Mouse (Mus musculus): ENCODE measurements around the gene Dusp23.

Dusp23 gene

GRCm38 (mm10) chr1:172632451-172633326, at the start of gene Dusp23:
Gene Dusp23 (minus strand): TSS chr1:172632962.
- DNase-seq: peak; percentile 98 to 99

GRCm38 (mm10) chr1:172680742-172681141, 48.0 kb upstream of the Dusp23 start:
- no peak for DNase-seq

GRCm38 (mm10) chr1:172670716-172671115, 38.0 kb upstream of the Dusp23 start:
- DNase-seq: no peak

- no peak for DNase-seq
These were observed 34.8 kb upstream of the Dusp23 start for GRCm38 (mm10) chr1:172667597-172667996.

- DNase-seq: no peak
These were observed 32.7 kb upstream of the Dusp23 start for GRCm38 (mm10) chr1:172665457-172665856.

- DNase-seq: no peak
These were observed 26.9 kb upstream of the Dusp23 start for GRCm38 (mm10) chr1:172659688-172660087.

GRCm38 (mm10) chr1:172657266-172657665, 24.5 kb upstream of the Dusp23 start:
- DNase-seq: no peak

- DNase-seq: no peak
These were observed 21.1 kb upstream of the Dusp23 start for GRCm38 (mm10) chr1:172653900-172654299.

GRCm38 (mm10) chr1:172652040-172652662, 19.4 kb upstream of the Dusp23 start:
- no peak for DNase-seq

GRCm38 (mm10) chr1:172651288-172651987, 18.7 kb upstream of the Dusp23 start:
- DNase-seq: no peak

- DNase-seq: peak in 1 of 2 experiments; percentile 29
These were observed 17.9 kb upstream of the Dusp23 start for GRCm38 (mm10) chr1:172650519-172651287.

- no peak for DNase-seq
These were observed 16.6 kb upstream of the Dusp23 start for GRCm38 (mm10) chr1:172649396-172649795.

GRCm38 (mm10) chr1:172647236-172647635, 14.5 kb upstream of the Dusp23 start:
- DNase-seq: no peak

GRCm38 (mm10) chr1:172638781-172639180, 6.0 kb upstream of the Dusp23 start:
- no peak for DNase-seq

GRCm38 (mm10) chr1:172637801-172638200, 5.0 kb upstream of the Dusp23 start:
- DNase-seq: no peak

GRCm38 (mm10) chr1:172636266-172636665, 3.5 kb upstream of the Dusp23 start:
- no peak for DNase-seq

GRCm38 (mm10) chr1:172635258-172635657, 2.5 kb upstream of the Dusp23 start:
- DNase-seq: no peak

- DNase-seq: no peak
These were observed 1.4 kb upstream of the Dusp23 start for GRCm38 (mm10) chr1:172634136-172634535.

- no peak for DNase-seq
These were observed 1.0 kb downstream of the Dusp23 start for GRCm38 (mm10) chr1:172631721-172632120.

- DNase-seq: no peak
These were observed 2.9 kb downstream of the Dusp23 start for GRCm38 (mm10) chr1:172629831-172630230.

- no peak for DNase-seq
These were observed 6.5 kb downstream of the Dusp23 start for GRCm38 (mm10) chr1:172626306-172626705.

- DNase-seq: no peak
These were observed 8.7 kb downstream of the Dusp23 start for GRCm38 (mm10) chr1:172624081-172624480.

- no peak for DNase-seq
These were observed 9.2 kb downstream of the Dusp23 start for GRCm38 (mm10) chr1:172623599-172623998.

All from kidney, adult 8-10 months (tissue).